Mouse (Mus musculus) effector memory CD4-positive, alpha-beta T cell, adult 5 months (primary cell): ENCODE data around the gene Rpl23. TPM values are rescaled to one million over a fixed set of nuclear protein-coding genes. Genes with fewer than 3 reads are reported as not detected.

Experiments used
- polyA plus RNA-seq: library from polyadenylated mRNA; unstranded; fragments of 100-300 nt; shearing (Covaris generic); gene quantifications from one replicate; pipeline ENCODE4 v1.2.1, GENCODE M21; 2017

Gene Rpl23
- polyA plus RNA-seq: 496 TPM

GRCm38 (mm10) chr11:97781832-97782563, at the start of gene Rpl23:
Gene Rpl23, minus strand, starts transcription at chr11:97782437.

DNA sequence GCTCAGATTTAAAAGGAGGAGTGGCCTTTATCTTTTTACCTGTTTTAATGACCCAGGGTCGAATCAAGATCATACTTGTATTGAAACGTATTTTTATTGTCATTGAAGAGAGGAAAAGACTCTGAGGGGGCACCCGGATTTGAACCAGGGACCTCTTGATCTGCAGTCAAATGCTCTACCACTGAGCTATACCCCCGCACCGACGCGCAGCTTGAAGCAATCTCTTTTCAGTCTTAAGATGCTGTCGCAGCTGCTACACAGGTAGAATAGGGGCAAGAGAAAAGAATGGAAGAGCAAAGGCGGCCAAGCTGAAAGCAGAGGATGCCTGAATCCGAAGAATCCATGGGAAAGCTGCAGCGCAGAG, 16.5 kb upstream of the Rpl23 start, which contains the start of gene Lasp1:
Gene Lasp1, plus strand, starts transcription at position 219 of the 364 bp plus-strand sequence.

DNA sequence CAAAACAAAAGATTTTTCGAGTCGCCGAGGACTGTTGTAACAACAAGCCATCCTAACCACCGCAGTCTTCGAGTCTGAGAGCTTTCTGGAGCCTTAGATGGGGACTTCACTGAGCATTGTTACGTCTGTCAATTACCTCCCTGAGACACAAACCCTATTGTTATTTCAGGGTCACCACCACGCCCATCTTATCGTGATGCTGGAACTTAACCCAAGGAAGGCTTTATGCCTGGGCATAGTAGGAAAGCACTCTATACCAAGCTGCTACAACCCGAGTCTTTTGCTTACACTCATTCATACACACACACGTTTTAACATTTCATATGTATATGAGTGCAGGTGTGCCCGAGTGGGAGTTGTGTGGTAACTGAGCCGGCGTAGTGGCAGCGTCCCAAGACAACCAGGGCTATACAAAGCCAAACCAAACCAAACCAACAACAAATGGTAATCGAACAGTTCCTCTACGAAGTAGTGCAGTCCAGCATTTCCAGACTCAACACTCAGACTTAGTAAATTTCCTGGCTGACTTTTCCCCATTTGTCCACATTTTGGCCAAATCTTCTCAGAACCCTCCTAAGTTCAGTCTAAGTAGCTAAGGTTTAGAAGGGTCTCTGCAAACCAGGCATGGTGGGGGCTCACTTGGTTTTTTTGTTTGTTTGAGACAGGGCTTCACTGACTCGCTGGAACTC, 6.3 kb downstream of the Rpl23 start, which contains the start of gene 1700001P01Rik:
Gene 1700001P01Rik, minus strand, starts transcription at position 111 of the 689 bp plus-strand sequence.

DNA sequence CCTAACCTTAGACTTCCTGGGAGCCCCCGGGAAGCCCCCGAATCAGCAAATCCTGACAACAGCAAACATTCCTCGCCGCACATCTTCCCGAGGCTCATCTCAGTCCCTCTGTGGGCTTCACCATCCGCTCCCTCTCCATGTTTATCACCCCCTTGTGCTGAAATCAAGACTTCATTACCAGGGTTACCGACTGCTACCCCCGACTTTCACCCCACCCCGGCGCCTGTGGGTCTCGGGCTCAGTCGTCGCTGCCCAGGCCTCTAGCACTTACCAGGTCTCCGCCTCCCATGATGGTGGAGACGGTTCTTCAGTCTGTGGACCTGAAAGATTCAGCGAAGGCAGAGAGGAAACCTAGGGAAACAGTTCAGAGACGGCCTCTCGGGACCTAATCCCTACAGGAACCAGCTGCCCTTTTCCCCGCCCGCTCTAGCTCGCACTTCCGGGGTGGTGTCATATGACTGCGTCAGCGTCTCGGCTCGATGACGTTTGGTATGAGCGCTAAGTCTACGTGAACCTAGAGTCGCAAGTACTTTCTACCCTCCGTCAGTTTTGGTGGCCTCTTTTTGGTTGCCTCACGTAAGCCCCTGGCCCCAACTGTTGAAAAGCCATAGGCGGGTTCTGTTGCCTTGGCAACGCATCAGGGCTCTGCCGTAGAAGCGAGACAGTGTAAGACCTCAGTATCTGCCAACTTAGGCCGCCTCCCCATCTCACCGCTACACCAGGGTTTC, 15.9 kb downstream of the Rpl23 start, which contains the start of gene Cwc25:
Gene Cwc25, minus strand, starts transcription at position 403 of the 728 bp plus-strand sequence.

GRCm38 (mm10) chr11:97744063-97744717, 38.0 kb downstream of the Rpl23 start, which contains the start of gene Pip4k2b:
Gene Pip4k2b, minus strand, starts transcription at chr11:97744704.

Other genes starting within 250 kb of the Rpl23 start
- not detected for gene Srcin1, start 206.3 kb downstream of the Rpl23 start, polyA plus RNA-seq
- 16.0 TPM for gene Epop, start 152.7 kb downstream of the Rpl23 start, polyA plus RNA-seq
- gene Mllt6, start 119.0 kb downstream of the Rpl23 start, polyA plus RNA-seq: 7.2 TPM
- 39.1 TPM for gene Cisd3, start 96.6 kb downstream of the Rpl23 start, polyA plus RNA-seq
- 5.2 TPM for gene Pcgf2, start 81.9 kb downstream of the Rpl23 start, polyA plus RNA-seq
- gene Psmb3, start 79.0 kb downstream of the Rpl23 start, polyA plus RNA-seq: 267 TPM
- gene Pip4k2b, start 37.7 kb downstream of the Rpl23 start, polyA plus RNA-seq: 3.3 TPM
- gene Cwc25, start 15.9 kb downstream of the Rpl23 start, polyA plus RNA-seq: 165 TPM
- gene 1700001P01Rik, start 6.5 kb downstream of the Rpl23 start, polyA plus RNA-seq: not detected
- 114 TPM for gene Lasp1, start 16.6 kb upstream of the Rpl23 start, polyA plus RNA-seq
- gene B230217C12Rik, start 58.3 kb upstream of the Rpl23 start, polyA plus RNA-seq: 1.0 TPM
- 0.97 TPM for gene Fbxo47, start 101.7 kb upstream of the Rpl23 start, polyA plus RNA-seq
- gene Plxdc1, start 204.0 kb upstream of the Rpl23 start, polyA plus RNA-seq: 2.4 TPM
- gene Arl5c, start 213.7 kb upstream of the Rpl23 start, polyA plus RNA-seq: 67.3 TPM
- 13.5 TPM for gene Cacnb1, start 240.6 kb upstream of the Rpl23 start, polyA plus RNA-seq
- 1,729 TPM for gene Rpl19, start 244.3 kb upstream of the Rpl23 start, polyA plus RNA-seq